Mouse (Mus musculus) mesoderm, embryonic 11.5 days (tissue): ENCODE measurements around the gene Phc2.

Experiments used
- DNase-seq: peaks from one replicate; pipeline ENCODE4 v3.0.0-alpha.2; 2012; ENCODE audit warnings: low read depth, low spot score

Gene Phc2

DNA sequence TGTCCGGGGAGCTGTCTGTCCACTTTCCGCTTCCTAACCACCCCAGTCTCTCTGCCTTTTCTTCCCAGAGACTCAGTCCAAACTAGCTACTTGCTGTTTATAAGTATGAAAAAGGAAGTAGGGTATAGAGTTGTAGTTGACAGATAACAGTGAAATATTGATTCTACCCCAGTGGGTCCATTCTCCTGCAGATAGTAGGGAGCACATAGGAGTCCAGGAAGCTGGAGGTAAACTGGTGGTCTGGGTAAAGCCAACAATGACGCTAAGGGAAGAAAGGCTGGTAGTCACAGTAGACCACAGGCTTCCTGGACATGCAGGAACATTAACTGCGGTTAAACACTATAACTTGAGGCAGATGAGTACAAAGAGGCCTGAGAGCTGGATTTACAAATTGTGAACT, 36.7 kb downstream of the Phc2 start:
- DNase-seq, result no peak

DNA sequence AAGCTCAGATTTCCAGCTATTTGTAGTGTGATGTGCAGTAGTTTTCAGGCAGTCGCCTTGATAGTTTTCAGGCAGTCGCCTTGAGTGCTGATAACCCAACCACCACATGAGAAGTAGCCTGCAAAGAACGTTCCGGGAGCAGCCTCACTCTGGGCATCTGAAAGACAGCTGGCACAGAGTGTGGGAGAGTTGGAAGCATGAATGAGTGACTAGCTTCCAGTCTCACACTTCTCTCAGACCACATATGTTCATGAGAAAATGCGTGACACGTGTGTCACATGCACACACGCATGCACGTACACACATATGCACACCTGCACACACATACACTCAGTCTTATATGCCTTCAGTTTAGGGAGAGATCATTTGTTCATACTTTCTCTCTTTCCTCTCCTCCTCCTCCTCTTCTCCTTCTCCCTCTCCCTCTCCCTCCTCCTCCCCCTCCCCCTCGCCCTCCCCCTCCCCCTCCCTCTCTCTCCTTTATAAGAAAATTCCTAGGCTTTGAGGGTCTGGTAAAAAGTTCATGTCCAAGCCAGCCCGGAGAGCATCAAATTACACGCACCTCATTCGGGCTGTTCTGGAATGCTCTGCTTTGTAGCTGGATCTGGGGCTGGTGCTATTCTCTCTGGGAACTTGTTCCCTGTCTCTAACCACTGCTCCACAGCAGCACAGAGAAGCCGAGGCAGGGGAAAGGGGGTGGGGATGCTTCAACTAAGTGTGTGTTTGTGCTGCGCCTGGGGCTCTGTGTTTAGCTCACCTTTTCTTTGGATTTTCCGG, 37.8 kb downstream of the Phc2 start:
- peak; percentile 51 for DNase-seq

DNA sequence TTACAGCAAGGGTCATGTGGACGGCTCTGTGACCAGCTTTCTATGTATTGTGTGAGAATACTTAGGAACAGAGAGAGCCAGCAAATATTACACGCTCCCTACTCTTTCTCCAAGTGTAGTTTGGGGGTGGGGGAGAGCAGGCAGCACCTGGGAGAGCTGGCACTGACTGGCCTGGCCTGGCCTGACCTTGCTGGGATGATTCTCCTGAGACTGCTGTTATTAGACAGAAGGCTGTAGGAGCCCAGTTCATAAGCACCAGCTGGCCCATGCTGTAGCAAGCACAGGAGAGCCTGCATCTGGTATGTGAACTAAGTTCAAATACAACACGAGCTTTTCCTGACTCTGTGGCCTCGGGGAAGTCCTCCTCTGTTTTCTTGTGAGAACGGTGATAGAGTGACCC, 38.7 kb downstream of the Phc2 start:
- DNase-seq, result no peak

DNA sequence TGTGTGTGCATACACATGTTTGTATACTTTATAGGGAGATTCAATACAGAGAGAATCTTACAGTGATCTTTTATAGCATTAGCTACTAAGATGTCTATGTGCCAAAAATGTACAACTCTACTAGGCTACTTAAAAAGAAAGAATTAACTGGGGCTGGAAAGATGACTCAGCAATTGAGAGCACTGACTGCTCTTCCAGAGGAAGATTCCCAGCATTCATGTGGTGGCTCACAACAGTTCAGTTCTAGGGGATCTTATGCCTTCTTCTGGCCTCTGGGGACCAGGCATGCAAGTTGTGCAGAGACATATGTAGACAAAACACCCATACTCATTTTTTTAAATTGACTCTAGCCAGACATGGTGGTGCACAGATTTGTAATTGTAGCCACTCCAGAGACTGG, 39.8 kb downstream of the Phc2 start:
- no peak for DNase-seq

DNA sequence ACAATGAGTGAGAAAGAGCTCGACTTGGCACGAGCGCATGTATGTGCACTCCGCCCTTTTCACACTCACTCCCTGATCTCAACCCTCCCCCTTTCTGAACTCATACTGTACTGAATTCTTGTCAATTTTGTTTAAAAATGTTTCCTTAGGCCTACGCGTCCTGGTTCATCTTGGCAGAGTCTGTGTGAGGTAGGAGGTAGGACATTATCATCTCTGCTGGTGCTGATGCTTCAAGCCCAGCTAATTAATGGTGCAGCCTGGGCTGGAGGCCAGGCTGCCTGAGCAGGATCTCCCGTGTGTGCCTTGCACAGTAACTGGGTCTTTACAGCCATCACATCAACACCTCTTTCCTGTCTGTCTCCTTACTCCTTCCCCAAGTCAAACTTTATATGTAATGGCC, 40.6 kb downstream of the Phc2 start:
- DNase-seq, result no peak

DNA sequence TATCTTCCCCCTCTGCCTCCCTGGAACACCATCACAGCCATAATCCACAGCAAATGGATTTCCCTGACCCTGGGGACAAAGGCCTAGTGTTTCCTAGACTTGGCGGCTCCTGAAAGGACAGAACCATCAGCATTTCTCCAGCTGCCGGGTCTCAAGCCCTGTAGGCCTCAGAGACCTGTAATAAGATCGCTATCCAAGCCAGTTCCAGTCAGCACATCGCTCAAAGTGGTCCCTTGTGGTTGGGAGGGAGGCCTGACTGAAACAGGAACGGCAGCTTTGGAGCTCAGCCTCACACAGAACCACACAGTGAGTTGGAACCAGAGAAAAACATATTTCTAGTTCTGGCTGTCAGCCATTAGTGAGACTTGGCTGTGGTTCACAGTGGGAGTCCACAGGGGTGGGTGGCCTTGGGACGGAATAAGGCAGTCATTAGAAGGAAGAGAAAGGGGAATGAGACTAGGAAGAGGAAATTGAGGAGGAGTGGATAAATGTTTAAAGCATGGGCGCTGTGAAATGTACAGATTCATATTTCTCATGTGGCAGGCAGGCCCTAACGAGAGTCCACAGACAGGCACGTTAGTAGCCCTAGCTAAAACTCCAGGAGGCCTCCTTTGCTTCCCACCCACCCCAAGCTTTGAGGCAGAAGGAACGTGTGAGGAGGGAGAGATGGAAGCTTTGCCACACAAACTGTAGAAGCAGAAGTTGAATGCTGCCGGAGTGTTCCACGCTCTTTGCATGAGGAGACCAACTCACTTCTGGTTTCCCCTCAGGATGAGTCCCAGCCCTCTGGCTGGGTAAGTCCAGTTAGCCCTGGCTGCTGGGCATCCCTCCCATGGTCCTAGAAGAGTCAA, 43.7 kb downstream of the Phc2 start:
- peak; percentile 78 for DNase-seq

DNA sequence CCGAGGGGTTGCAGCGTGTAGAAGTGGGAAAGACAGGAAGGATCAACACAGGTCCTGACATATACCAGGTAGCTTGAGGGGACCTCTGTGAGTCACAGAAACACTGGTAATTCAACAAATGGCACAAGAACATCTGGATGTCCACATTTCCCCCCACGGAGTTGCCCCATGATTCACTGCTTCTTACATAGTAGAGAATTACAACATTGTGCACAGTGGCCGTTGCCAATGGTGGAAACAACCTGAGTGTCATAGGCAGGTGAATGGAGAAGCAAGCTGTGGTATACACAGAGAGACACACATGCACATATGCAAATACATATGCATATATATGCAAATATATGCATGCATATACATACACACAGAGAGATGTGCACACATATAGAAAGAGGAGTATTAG, 45.4 kb downstream of the Phc2 start:
- no peak for DNase-seq

DNA sequence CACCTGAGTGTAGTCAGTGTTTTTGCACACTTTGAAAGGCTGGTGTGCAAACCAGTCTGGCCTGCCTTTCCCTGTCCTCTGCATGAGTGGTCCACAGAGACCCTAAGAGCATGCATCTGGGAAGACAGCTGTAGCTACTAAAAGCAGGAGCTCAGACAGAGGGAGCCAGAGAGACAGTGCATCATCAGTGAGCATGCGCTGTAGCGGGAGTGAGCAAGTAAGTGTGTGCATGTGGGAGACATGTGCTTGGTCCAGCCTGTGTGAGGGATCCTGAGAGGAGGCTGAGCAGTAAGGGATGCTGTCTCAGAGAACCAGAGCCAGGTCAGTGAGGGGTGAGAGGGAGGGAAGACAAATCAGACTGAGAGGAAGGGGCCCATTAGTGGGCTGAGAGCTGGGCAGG, 46.0 kb downstream of the Phc2 start:
- DNase-seq, result peak; percentile 65

DNA sequence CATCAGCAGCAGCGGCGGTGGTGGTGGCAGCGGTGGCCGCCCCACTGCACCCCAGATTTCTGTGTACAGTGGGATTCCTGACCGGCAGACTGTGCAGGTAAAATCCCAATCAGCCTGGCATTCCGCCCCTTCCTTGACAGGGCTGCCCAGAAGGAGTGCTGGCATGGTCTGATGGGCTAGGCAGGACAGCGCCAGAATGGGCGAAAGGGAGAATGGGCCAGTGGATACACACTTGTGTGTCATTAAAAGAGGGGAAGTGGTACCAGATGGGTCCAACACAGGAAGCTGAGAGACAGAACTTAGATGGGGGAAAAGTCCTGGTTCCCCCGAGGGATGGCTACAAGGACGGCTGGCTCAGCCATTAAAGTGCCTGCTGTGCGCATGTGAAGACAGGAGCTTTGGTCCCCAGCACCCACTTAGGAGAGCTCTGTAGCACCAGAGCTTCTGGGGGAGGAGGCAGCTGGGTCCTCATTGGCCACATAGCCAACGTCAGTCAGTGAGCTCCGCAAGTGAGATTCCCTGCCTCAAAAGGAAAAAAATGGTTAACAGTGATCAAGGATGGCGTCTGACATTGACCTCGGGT, 50.7 kb downstream of the Phc2 start:
- DNase-seq, result no peak

DNA sequence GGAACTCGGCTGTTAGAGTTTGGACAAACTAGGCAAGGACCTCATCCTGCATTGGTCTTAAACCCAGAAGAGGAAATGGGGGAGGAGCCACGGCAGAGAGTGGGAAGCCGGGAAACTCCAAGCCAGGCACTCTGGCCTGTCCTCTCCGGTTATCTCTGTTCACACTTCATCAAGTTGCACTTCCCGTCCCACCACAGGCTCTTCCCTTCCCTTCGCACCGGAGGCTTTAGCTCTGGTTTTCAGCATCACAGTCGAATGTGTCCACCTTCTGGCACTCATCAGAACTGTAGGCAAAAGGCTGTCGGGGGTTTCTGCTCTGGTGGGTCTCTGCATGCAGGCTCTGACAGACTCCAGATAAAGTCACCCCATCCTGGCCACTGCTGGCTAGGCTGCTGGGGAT, 52.1 kb downstream of the Phc2 start:
- DNase-seq, result peak; percentile 70

DNA sequence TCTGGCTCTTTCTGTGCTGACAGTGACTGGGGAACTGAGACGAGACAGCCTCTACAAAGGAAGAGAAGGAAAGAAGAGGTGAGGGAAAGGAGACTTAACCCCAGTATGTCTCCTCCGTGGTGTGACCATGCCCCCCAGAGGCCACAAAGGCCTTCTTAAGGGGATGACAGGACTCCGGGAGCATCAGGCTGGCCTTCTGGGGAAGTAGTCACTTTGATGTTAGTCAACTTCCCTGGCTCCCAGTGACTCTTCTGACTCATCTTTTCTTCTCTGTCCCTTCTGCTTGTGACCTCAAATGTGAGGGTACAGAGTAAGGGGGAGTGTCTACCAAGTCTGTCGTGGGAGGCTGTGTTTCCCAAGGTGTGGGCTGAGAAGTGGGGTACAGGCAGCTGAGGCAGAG, 52.9 kb downstream of the Phc2 start:
- DNase-seq, result no peak

DNA sequence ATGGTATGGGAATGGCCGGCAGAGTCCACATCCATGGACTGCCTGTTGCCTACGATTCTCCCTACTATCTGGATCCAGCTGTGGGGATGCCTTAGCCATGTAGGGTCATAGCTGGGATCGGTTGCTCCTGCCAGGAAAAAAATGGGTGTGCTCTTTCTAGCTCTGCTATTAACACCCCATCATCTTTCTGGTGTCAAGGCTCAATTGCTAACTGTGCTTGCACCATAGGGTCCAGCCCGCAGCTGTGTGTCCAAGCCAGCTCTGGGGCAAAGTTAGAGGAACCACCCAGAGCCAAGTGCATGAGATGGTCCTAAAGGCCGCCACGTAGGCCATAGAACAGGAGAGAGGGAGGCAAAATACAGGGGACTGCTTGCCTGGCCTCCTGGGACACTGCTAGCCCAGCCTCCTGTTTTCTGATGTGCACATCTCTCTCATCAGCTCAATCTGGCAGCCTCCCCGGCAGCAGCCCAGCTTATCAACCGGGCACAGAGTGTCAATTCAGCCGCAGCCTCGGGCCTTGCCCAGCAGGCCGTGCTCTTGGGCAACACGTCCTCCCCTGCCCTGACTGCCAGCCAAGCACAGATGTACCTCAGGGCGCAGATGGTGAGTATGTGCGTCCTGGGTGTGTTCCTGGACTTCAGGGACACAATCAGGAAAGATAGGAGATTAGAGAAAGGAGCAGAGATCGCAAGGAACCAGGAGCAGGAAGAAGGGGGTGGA, 54.7 kb downstream of the Phc2 start:
- DNase-seq, result no peak

DNA sequence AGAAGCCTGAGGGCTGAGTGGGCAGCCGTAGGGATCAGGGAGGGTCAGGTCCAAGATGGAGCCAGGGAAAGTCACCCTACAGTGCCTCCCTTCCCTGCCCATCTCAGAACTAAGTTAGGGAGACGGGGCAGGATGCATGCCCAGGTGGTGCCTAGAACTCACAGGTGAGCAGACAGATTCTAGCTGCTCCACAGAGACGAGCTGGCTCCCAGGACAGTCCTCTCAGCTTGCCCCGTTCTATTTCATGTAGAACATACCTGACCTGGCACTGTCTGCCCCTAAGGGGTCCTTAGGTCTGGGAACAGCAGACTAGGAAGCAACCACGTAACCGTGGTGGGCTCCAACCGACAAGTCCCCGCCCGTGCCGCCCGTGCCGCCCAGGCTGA, 55.3 kb downstream of the Phc2 start:
- DNase-seq, result no peak

DNA sequence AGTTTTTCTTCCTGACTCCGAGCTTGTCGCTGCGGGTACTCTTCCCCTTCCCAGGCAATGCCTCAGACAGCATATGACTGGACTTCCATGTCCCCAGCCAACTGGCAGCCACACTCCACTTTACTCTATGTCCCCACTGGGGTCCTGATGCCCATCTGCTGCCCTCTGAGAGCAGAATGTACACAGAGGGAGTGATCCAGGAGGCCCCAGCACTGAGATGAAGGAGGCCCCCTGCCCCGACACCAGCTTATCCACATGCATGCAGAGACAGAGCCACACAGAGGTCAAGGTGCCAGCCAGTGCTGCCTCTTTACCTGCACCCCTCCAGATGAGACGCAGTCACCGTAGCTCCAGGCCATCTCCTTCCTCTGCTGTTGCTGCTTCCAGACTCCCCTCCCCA, 55.8 kb downstream of the Phc2 start:
- no peak for DNase-seq

DNA sequence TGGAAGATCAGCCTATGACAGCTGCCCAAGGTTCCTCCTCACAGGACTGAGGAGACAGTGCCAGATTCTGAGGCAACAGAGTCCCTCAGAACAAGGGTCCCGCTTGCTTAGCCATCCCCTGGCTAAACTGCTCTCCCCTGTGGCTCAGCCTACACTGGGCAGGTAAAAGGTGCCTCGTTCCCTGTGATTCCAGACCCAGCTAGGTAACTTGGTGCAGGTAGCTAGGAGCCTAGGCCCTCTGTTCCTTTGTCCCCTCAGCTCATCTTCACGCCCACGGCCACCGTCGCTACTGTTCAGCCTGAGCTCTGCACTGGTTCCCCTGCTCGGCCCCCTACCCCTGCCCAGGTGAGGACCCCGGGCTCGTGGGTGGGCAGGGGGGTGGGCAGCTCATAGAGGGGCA, 56.3 kb downstream of the Phc2 start:
- no peak for DNase-seq

DNA sequence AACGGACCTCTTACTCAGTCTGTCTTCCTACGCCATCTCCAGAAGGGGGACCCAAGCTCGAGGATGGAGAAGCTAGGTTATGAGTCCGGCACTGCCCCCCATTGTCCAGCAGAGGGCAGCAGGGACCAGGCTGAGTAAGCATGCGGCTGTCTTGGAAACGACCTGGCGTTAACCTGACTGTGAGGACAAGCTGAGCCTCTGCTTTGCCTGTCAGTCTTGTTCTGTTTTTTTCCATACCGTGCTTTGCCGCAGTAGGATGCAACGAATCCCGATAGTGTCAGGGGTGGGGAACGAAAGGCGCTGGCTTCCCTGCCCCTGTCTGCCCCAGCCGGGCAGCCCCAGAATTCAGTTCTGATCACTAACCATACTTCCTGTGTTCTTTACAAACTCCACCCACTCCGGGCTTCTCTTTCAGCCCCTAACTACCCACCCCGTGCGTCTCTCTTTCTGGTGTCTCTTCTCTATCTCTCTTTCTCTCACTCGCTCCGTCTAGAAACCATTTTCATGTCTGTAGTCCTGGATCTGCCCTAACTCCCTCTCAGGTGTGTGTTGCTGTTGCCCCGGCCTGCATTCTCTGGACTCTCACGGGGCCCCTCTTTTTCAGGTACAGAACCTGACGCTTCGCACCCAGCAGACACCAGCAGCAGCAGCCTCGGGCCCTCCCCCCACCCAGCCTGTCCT, 57.1 kb downstream of the Phc2 start:
- peak; percentile 96 for DNase-seq

DNA sequence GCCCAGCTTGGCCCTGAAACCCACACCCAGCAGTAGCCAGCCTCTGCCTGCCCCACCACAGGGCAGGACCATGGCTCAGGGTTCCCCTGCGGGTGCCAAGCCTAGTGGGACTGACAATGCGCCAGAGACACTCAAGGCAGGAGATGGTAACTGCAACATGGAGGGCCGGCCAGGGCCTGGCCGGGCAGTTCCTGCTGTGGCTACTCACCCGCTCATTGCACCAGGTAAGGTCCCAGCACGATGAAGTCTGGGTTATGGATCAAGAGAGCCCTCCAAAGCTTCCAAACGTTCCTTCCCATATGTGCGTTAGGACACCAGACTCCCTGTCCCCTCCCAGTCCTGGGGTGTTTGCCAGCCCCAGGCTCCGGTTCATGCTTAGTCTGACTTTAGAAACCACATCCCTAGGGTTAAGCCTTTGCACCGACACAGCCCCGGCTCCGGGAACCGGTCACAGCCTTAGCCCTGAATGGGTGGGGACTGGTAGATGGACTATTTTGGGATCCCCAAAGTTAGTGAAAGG, 57.7 kb downstream of the Phc2 start:
- no peak for DNase-seq

DNA sequence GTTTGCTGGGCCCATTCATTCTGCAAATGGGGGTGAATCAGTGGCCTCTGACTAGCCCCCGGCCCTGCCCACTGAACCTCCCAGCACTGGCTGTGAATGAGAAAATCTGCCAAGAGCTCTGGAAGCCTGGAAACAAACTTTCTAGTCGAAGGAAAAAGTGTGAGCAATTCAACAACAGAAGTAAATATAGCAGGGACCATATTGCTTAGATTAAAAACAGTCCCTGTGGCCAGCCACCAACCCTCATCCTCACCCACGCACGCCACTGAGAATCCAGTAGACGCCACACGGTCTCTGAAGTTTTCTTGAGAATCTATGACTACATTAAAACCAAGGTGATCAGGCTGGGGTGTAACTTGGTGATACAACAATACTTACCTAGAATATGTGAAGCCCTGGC, 58.4 kb downstream of the Phc2 start:
- DNase-seq, result no peak

DNA sequence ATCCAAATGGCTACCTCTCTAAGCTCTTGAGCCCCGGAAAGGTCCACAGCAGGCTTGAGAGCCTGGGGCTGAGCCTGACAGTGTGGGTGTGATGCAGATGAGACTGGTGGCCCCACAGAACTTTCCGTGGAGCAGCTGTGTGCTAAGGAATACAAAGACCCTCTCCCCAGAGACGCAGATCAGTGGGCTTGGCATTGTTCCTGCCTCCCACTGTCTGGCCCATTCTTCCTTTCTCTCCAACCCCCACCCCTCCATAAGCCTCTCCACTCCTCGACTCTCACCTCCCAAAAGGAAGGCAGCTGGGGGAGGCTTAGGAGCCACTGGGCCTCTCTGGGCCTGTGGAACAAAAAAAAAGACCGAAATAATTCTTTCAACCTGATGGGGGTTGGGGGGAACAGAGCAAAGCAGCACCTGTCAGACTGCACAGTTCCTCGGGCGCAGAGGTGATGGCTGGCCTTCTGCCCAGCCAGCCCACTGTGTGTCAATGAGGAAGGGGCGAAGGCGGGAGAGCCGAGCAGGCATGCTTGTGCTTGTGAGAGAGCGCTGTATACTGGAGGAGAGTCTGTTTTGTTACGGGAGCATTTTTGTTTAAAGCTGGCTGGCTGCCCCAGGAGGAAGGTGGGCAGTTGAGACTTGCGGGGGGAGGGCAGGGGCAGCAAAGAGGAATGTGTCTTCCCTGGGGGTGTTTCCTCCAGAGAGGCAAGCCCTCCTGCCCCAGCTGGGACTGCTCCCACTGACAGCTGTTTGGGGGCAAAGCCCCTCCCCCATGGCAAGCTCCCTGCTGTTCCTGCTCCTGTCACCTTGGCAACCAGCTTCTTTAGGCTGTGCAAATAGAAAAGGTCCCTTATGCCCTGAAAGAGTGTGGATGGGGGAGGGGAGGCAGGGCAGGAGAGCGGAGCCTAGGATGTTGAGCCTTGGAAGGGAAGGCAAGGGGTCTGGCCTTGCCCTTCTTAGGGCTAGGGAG, 61.0 kb downstream of the Phc2 start:
- DNase-seq, result peak; percentile 95

DNA sequence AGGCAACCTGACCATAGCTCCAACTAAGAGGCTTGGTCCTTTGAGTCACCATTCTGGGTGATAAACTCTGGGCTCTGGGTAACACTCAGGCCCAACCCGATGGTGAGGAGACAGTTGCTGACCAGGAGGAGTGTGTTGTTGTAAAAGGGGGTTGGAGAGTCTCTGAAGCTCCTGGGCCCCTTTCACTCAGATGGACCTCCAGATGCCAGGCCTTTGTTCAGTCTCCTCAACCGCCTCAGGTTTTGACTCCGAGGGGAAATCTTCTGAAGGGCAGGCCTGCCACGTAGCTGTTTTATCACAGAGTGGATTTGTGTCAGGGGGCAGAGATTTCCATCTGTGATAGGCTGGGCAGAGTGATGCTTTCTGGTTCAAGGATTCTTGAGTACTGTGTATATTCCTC, 61.8 kb downstream of the Phc2 start:
- no peak for DNase-seq
